Mouse (Mus musculus) lung, embryonic 16.5 days (tissue): Measurements from ENCODE around the gene Kctd3. TPM values are rescaled to one million over a fixed set of nuclear protein-coding genes. Genes with fewer than 3 reads are reported as not detected.
A peak's percentile ranks its signal among the peaks of the same experiment; 100 is the strongest.

Experiments
- ATAC-seq: fragments of 200-750 bp; cut with Nextera tagmentation; 2 replicates; pipeline ENCODE4 v1.8.0; 2017; ENCODE audit warnings: low read depth, mild to moderate bottlenecking, moderate library complexity
- H3K27ac ChIP-seq: fragments of 300-500 bp; sonication (generic); 2 replicates; pipeline ENCODE4 v1.5.1; 2014; ENCODE audit warnings: mild to moderate bottlenecking, control low read depth, low read length
- H3K27me3 ChIP-seq: fragments of 300-500 bp; sonication (generic); 2 replicates; pipeline ENCODE4 v1.6.1; 2014; ENCODE audit warnings: low read depth, low read length, mixed read lengths; ENCODE audit not compliant: control insufficient read depth, insufficient read depth
- H3K36me3 ChIP-seq: fragments of 300-500 bp; sonication (generic); 2 replicates; pipeline ENCODE4 v1.6.1; 2014; ENCODE audit warnings: low read length; ENCODE audit not compliant: control insufficient read depth, insufficient read depth
- H3K4me1 ChIP-seq: fragments of 300-500 bp; sonication (generic); replicated peaks from 2 replicates; pipeline ENCODE4 v1.6.1; 2014; ENCODE audit warnings: low read length, mixed read lengths; ENCODE audit not compliant: control insufficient read depth, insufficient read depth
- H3K4me2 ChIP-seq: fragments of 300-500 bp; sonication (generic); 2 replicates; pipeline ENCODE4 v1.6.1; 2014; ENCODE audit warnings: low read depth, low read length, control low read depth
- H3K4me3 ChIP-seq: fragments of 300-500 bp; sonication (generic); 2 replicates; pipeline ENCODE4 v1.5.1; 2014; ENCODE audit warnings: mild to moderate bottlenecking, low read length, control low read depth
- H3K9ac ChIP-seq: fragments of 300-500 bp; sonication (generic); 2 replicates; pipeline ENCODE4 v1.6.1; 2014; ENCODE audit warnings: low read length, control low read depth
- H3K9me3 ChIP-seq: fragments of 300-500 bp; sonication (generic); 2 replicates; pipeline ENCODE4 v1.6.1; 2016; ENCODE audit warnings: low read length; ENCODE audit not compliant: control insufficient read depth
- WGBS: fragments of 180-500 bp; shearing (Covaris S2); extraction: QIAGEN DNeasy Blood & Tissue Kit; methylation state at CpG from one replicate; pipeline ENCODE4 v1.1.7; 2014; 5-methylcytosine and 5-hydroxymethylcytosine counted together
- polyA plus RNA-seq: library from polyadenylated mRNA; unstranded; fragments of >200 nt; fragmentation: Nextera tagmentation; extraction: Ambion mirVana; gene quantifications from 2 replicates; pipeline ENCODE4 v1.2.1, GENCODE M21; 2015

The Kctd3 gene
- polyA plus RNA-seq, 1 experiment from 2014 or later: 26.3 TPM

GRCm38 (mm10) chr1:189001815-189002214 lies 5.8 kb downstream of the Kctd3 start:
- Histone ChIP-seq H3K4me2 (no peak overlapping the region), H3K4me3 (no peak overlapping the region), H3K9ac (no peak overlapping the region), H3K27me3 (no peaks in the 10 kb centered on the region), H3K9me3 (no peaks in the 10 kb centered on the region), H3K27ac (no peak overlapping the region), H3K4me1 (peaks cover 11% of the 10 kb centered on the region), H3K36me3 (peaks cover 9% of the 10 kb centered on the region; the same call in 1 of the 2 replicates)
- ATAC-seq: no peak
- 94% methylated on average over 12 of the region's 12 CpGs for WGBS

- Histone ChIP-seq H3K36me3 (peaks cover 14% of the 10 kb centered on the region; the same call in 1 of the 2 replicates), H3K4me3 (no peak overlapping the region), H3K9me3 (no peaks in the 10 kb centered on the region), H3K27ac (no peak overlapping the region), H3K4me1 (no peaks in the 10 kb centered on the region), H3K4me2 (no peak overlapping the region), H3K27me3 (no peaks in the 10 kb centered on the region), H3K9ac (no peak overlapping the region)
- 81% methylated on average over 10 of the region's 10 CpGs for WGBS
- ATAC-seq: no peak
Measured at GRCm38 (mm10) chr1:188999981-189000380, 7.7 kb downstream of the Kctd3 start.

GRCm38 (mm10) chr1:188997921-188998320 lies 9.7 kb downstream of the Kctd3 start:
- Histone ChIP-seq H3K4me1 (no peaks in the 10 kb centered on the region), H3K27me3 (no peaks in the 10 kb centered on the region), H3K36me3 (peaks cover 21% of the 10 kb centered on the region; the same call in 1 of the 2 replicates), H3K9me3 (no peaks in the 10 kb centered on the region), H3K27ac (no peak overlapping the region), H3K9ac (no peak overlapping the region), H3K4me2 (no peak overlapping the region), H3K4me3 (no peak overlapping the region)
- ATAC-seq: no peak
- 88% methylated on average over 3 of the region's 3 CpGs for WGBS

- H3K36me3 ChIP-seq: peaks cover 41% of the 10 kb centered on the region
- no peak for ATAC-seq
Measured at GRCm38 (mm10) chr1:188993218-188993617, 14.4 kb downstream of the Kctd3 start.

GRCm38 (mm10) chr1:188980050-188980449 lies 27.6 kb downstream of the Kctd3 start:
- Histone ChIP-seq H3K4me1 (no peaks in the 10 kb centered on the region), H3K4me3 (no peak overlapping the region), H3K4me2 (no peak overlapping the region), H3K36me3 (peaks cover 50% of the 10 kb centered on the region), H3K27me3 (no peaks in the 10 kb centered on the region), H3K27ac (no peak overlapping the region), H3K9me3 (no peaks in the 10 kb centered on the region), H3K9ac (no peak overlapping the region)
- peak; percentile 62 for ATAC-seq
- WGBS: 19% methylated on average over 3 of the region's 3 CpGs

More at GRCm38 (mm10) chr1:188993218-188993617, 14.4 kb downstream of the Kctd3 start:
- no peaks in the 10 kb centered on the region for H3K4me1 ChIP-seq
- H3K4me3 ChIP-seq: no peak overlapping the region
- no peak overlapping the region for H3K27ac ChIP-seq
- H3K9me3 ChIP-seq: no peaks in the 10 kb centered on the region
- no peak overlapping the region for H3K4me2 ChIP-seq
- H3K9ac ChIP-seq: no peak overlapping the region
- 30% methylated on average over 4 of the region's 4 CpGs for WGBS
- no peaks in the 10 kb centered on the region for H3K27me3 ChIP-seq

- WGBS: 86% methylated on average over 16 of the region's 16 CpGs
- Histone ChIP-seq H3K27me3 (no peaks in the 10 kb centered on the region), H3K27ac (no peak overlapping the region), H3K4me1 (no peaks in the 10 kb centered on the region), H3K4me3 (no peak overlapping the region), H3K4me2 (no peak overlapping the region), H3K9me3 (no peaks in the 10 kb centered on the region), H3K36me3 (peaks cover 52% of the 10 kb centered on the region), H3K9ac (no peak overlapping the region)
- ATAC-seq: no peak
Measured at GRCm38 (mm10) chr1:188973926-188974325, 33.7 kb downstream of the Kctd3 start.

- WGBS: 92% methylated on average over 6 of the region's 6 CpGs
- H3K4me1 ChIP-seq: no peaks in the 10 kb centered on the region
- H3K4me3 ChIP-seq: no peak overlapping the region
- no peaks in the 10 kb centered on the region for H3K9me3 ChIP-seq
- ATAC-seq: no peak
- peaks cover 53% of the 10 kb centered on the region for H3K36me3 ChIP-seq
- H3K4me2 ChIP-seq: no peak overlapping the region
- no peaks in the 10 kb centered on the region for H3K27me3 ChIP-seq
- H3K9ac ChIP-seq: no peak overlapping the region
- no peak overlapping the region for H3K27ac ChIP-seq
Measured at GRCm38 (mm10) chr1:188973078-188973477, 34.6 kb downstream of the Kctd3 start.

- Histone ChIP-seq H3K9ac (no peak overlapping the region), H3K27ac (no peak overlapping the region), H3K4me1 (no peaks in the 10 kb centered on the region), H3K9me3 (no peaks in the 10 kb centered on the region), H3K4me2 (no peak overlapping the region), H3K27me3 (no peaks in the 10 kb centered on the region), H3K36me3 (no peaks in the 10 kb centered on the region), H3K4me3 (no peak overlapping the region)
- WGBS: 90% methylated on average over 4 of the region's 4 CpGs
- ATAC-seq: no peak
Measured at GRCm38 (mm10) chr1:188952501-188952900, 55.1 kb downstream of the Kctd3 start.

GRCm38 (mm10) chr1:188951091-188951490 lies 56.5 kb downstream of the Kctd3 start:
- H3K9me3 ChIP-seq: no peaks in the 10 kb centered on the region
- H3K4me3 ChIP-seq: no peak overlapping the region
- no peaks in the 10 kb centered on the region for H3K27me3 ChIP-seq
- peak; percentile 20; the same call in 1 of the 2 replicates for ATAC-seq
- no peak overlapping the region for H3K9ac ChIP-seq
- H3K36me3 ChIP-seq: no peaks in the 10 kb centered on the region
- no peak overlapping the region for H3K27ac ChIP-seq
- no peak overlapping the region for H3K4me2 ChIP-seq
- H3K4me1 ChIP-seq: no peaks in the 10 kb centered on the region
- WGBS: 60% methylated on average over 6 of the region's 6 CpGs

GRCm38 (mm10) chr1:188948276-188948675 lies 59.4 kb downstream of the Kctd3 start:
- Histone ChIP-seq H3K4me1 (peaks cover 3% of the 10 kb centered on the region; the same call in 1 of the 2 replicates), H3K9ac (no peak overlapping the region), H3K36me3 (no peaks in the 10 kb centered on the region), H3K27me3 (no peaks in the 10 kb centered on the region), H3K9me3 (no peaks in the 10 kb centered on the region), H3K27ac (no peak overlapping the region), H3K4me3 (no peak overlapping the region), H3K4me2 (no peak overlapping the region)
- no peak for ATAC-seq
- WGBS: 47% methylated on average over 9 of the region's 9 CpGs
